Mouse (Mus musculus): ENCODE measurements around the gene 1600014C10Rik. TPM values are rescaled to one million over a fixed set of nuclear protein-coding genes. Genes with fewer than 3 reads are reported as not detected.

1600014C10Rik gene
- 25.0 TPM for polyA plus RNA-seq (2021)

DNA sequence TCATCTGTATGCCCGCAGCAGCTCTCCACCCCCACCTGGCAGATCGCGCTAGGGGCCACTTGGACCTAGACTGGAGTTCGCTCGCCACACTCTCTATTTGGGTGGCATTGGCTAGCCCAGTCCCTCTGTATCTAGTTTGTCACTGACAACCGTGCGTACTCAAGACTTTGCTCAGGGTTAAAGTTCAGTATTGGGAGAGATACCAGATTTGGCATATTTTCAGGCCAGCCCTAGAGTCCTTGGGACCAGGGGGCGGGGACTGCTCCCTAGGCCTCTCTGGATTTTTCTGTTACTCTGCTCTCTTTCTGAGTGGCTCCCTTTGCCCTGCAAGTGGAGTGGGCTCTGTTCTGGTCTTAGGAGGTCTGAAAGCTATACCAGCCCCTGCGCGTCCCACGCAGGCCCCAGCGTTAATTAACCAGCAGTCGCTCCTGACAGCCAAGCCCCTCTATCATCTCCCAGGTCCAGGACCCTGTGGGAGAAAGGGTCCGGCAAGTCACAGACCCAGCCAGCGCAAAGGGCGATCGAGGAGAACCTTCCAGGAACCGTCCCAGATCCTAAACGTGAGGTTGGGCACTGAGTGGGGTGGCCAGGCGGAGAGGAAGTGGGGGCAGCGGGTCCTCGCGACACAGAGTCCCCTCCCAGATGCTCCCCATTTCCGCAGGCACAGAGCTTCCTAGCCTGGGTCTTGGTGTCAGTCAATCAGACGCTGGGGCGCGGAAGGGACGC is at the start of gene 1600014C10Rik:
Gene 1600014C10Rik (plus strand): TSS at position 256 of the 726 bp plus-strand sequence.
- in situ Hi-C loops (cut with MboI; ENCODE audit: low pct_unique_long_range_greater_than_20kb): no loop called here
- CTCF ChIA-PET: interaction anchor here (0.8 to 4.3 kb wide), 21 partner anchors 8 to 88 kb away, joined by 3 to 76 read pairs (median 5); partner anchors contain the start of gene Pop4
- TF ChIP-seq CTCF (IDR thresholded peaks at IDR 0.05): no peak
- POLR2A ChIA-PET: interaction anchor here (1.1 to 1.7 kb wide), 3 partner anchors 18 to 88 kb away, joined by 3 to 7 read pairs (median 4); partner anchors contain the start of gene Pop4
- DNase-seq (ENCODE audit: low read depth, low spot score) (no peak), ATAC-seq (peak; percentile 65)
- H3K27me3 ChIP-seq: no peaks in the 10 kb centered on the region

DNA sequence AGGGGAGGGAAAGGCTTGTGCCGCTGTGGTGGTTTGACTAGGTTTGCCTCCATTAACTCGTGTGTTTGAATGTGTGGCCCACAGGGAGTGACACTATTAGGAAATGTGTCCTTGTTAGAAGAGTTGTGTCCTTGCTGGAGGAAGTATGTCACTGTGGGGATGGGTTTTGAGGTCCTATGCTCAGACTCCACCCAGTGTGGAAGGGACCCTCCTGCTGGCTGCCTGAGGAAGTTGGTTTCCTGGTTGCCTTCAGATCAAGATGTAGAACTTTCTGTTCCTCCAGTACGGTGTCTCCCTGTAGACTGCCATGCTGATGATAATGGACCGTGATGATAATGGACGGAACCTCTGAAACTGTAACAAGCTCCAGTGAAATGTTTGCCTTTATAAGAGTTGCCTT is 48.5 kb upstream of the 1600014C10Rik start:
- CTCF ChIA-PET: no interaction called here
- in situ Hi-C loops (cut with MboI; ENCODE audit: low pct_unique_long_range_greater_than_20kb): loop anchor here (10.0 kb wide), 1 partner anchor 770 kb away; no protein-coding TSS in a partner anchor
- ATAC-seq: no peak
- POLR2A ChIA-PET: no interaction called here
- H3K27me3 ChIP-seq: no peaks in the 10 kb centered on the region
- no peak for TF ChIP-seq CTCF (IDR thresholded peaks at IDR 0.05)
- no peak for DNase-seq (ENCODE audit: low read depth, low spot score)

DNA sequence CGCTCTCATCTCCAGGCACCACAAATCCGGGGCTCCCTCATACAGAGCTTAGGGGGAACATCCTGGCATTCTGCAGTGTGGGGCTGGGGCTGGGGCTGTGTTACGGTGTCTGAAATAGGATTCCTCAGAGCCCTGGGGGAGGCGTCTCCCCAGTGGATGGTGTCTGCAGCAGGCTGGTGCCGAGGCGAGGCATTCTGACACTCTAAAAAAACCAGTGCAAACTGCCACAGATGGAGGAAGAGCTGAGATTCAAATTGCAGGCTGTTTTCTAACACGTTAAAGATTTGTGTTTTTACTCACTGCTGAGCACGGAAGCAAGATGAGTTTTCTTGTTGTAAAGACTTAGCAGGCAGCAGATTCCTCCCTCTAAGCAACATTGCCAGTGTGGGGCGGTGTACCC is 42.7 kb upstream of the 1600014C10Rik start:
- CTCF ChIA-PET: interaction anchor here (1.3 to 1.8 kb wide), 4 partner anchors 16 to 91 kb away, joined by 3 to 4 read pairs (median 4); no protein-coding TSS in a partner anchor
- no peaks in the 10 kb centered on the region for H3K27me3 ChIP-seq
- in situ Hi-C loops (cut with MboI; ENCODE audit: low pct_unique_long_range_greater_than_20kb): loop anchor here (5.0 kb wide), 1 partner anchor 83 kb away; no protein-coding TSS in a partner anchor
- ATAC-seq (no peak), DNase-seq (ENCODE audit: low read depth, low spot score) (no peak)
- POLR2A ChIA-PET: no interaction called here
- no peak for TF ChIP-seq CTCF (IDR thresholded peaks at IDR 0.05)

DNA sequence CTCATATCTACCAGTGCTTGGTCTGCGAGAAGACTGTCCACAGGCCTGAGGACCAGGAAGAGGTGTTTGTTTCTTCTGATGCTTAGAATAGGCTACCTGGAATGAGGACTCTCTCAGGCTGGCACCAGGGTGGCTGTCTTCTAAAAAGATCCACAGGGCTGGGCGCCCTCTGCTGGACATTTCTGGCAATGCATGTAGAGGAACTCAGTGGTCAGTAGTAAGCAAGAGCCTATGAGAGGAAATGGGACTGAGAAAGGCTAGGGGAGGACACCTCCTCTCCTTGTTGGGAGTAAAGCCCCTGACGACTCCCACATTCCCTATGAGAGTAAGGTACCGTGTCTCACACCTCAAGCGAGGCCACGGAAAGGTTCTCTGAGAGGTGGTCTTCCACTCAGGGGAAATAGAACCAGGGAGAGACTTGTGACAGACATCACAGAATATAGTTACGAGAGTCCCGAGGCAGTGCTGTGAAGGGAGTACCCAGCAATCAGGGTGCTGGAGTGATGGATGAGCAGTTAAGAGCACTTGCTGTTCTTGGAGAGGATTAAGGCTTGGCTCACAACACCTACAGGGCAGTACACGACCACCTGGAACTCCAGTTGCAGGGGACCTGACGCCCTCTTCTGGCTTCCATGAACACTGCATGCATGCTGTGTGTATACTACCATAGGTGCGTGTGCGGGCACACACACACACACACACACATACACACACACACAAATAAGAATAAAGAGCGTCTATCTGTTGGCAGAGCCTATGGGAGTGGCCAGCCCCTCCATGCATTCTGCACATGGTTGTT is 41.1 kb upstream of the 1600014C10Rik start:
- TF ChIP-seq CTCF (IDR thresholded peaks at IDR 0.05): peak; percentile 93
- no peaks in the 10 kb centered on the region for H3K27me3 ChIP-seq
- in situ Hi-C loops (cut with MboI; ENCODE audit: low pct_unique_long_range_greater_than_20kb): loop anchor here (5.0 kb wide), 1 partner anchor 85 kb away; no protein-coding TSS in a partner anchor
- POLR2A ChIA-PET: no interaction called here
- ATAC-seq (peak; percentile 91), DNase-seq (ENCODE audit: low read depth, low spot score) (peak; percentile 34)
- CTCF ChIA-PET: interaction anchor here (1.0 to 1.8 kb wide), 6 partner anchors 11 to 93 kb away, joined by 3 to 4 read pairs (median 4); partner anchors contain the start of gene 1600014C10Rik

DNA sequence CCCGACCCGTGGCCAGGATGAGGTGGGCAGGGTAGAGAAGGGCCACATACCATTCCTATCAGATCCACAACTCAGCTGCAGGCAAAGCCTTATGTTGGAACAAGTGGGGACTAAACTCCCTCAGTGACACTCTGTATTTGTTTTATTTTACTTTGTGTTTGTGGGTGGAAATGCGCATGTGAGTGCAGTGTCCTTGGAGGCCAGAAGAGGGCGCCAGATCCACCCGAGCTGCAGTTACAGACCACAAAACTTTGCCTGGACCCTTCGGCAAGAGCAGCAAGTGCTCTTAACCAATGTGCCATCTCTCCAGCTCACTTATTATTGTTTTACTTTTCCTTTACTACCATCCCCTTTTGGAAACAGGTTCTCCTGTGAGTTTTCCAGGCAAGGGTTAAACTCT is 35.5 kb upstream of the 1600014C10Rik start:
- ChIA-PET CTCF (no interaction called here), POLR2A (no interaction called here)
- TF ChIP-seq CTCF (IDR thresholded peaks at IDR 0.05): no peak
- in situ Hi-C loops (cut with MboI; ENCODE audit: low pct_unique_long_range_greater_than_20kb): no loop called here
- DNase-seq (ENCODE audit: low read depth, low spot score): no peak
- ATAC-seq: no peak
- peaks cover 14% of the 10 kb centered on the region for H3K27me3 ChIP-seq

DNA sequence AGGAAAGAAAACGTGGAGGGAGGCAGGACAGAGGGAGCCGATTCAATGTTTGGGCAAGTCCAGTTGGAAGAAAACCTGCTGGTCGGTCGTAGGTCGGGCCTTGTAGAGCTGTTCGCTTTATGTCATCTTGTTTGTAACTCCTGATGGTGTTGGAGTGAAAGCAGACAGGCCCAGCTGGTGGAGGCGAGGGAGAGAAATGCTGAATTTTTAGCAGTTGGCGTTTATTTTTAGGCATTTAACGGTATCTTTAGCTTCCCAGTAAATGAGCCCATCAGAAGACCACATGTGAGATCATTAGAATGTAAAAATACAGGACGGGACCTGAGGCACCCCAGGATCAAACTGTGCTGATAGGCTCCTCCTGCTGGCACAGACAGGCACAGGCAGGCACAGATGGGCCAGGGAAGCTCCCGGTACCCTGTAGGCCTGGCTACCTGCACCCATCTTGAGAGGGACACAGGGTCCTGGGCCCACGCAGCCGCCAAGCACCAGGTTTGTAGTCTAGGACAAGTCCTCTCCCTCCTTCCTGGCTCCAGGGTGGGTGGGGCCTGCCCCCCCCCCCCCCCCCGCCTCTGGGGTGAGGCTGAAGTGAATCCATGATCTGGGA is 31.2 kb upstream of the 1600014C10Rik start:
- in situ Hi-C loops (cut with MboI; ENCODE audit: low pct_unique_long_range_greater_than_20kb): loop anchor here (10.0 kb wide), 1 partner anchor 777 kb away; no protein-coding TSS in a partner anchor
- no peak for TF ChIP-seq CTCF (IDR thresholded peaks at IDR 0.05)
- POLR2A ChIA-PET: no interaction called here
- peaks cover 14% of the 10 kb centered on the region for H3K27me3 ChIP-seq
- ATAC-seq: no peak
- no peak for DNase-seq (ENCODE audit: low read depth, low spot score)
- CTCF ChIA-PET: no interaction called here

DNA sequence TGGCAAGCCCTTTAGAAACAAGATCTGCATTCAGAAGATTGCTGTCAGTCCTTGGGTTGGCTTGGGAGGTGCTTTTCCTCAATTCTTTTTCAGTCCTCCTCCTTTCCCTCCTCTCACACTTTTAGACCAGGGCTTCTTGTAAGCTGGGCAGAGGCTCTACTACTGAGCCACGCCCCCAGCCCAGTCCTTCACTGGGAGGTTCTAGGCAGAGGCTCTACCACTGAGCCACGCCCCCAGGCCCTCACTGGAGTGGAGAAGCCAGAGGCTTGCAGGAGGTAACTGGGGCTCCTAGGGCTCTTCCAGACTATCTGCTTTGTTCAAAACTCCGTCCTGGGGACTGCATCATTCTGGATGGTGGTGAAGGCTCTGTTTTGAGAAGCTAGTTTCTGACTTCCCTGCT is 30.4 kb upstream of the 1600014C10Rik start:
- in situ Hi-C loops (cut with MboI; ENCODE audit: low pct_unique_long_range_greater_than_20kb): loop anchor here (10.0 kb wide), 1 partner anchor 778 kb away; no protein-coding TSS in a partner anchor
- CTCF ChIA-PET: no interaction called here
- POLR2A ChIA-PET: no interaction called here
- H3K27me3 ChIP-seq: peaks cover 14% of the 10 kb centered on the region
- no peak for TF ChIP-seq CTCF (IDR thresholded peaks at IDR 0.05)
- ATAC-seq: no peak
- DNase-seq (ENCODE audit: low read depth, low spot score): no peak

DNA sequence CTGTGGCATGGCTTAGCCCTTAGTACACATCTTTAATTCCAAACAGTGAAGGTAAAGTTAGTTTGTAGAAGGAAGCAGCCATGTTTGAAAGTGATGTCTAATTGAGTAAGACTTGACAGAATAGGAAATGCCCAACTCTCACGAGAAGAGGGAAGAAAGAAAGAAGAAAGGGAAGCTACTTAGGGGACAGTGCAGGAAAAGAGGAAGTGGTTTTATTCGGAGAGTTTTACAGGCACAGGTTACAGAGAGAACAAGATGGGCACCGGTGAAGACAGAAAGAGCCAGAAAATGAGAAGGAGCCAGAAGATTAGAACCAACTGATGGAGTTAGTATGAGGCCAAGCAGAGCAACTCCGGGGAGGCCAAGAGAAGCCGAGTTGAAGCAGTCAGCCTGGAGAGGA is 27.2 kb upstream of the 1600014C10Rik start:
- ATAC-seq (no peak), DNase-seq (ENCODE audit: low read depth, low spot score) (no peak)
- in situ Hi-C loops (cut with MboI; ENCODE audit: low pct_unique_long_range_greater_than_20kb): loop anchor here (10.0 kb wide), 1 partner anchor 781 kb away; no protein-coding TSS in a partner anchor
- CTCF ChIA-PET: interaction anchor here (1.1 to 1.5 kb wide), 2 partner anchors 15 to 82 kb away, joined by 3 to 4 read pairs; no protein-coding TSS in a partner anchor
- POLR2A ChIA-PET: no interaction called here
- peaks cover 5% of the 10 kb centered on the region for H3K27me3 ChIP-seq
- TF ChIP-seq CTCF (IDR thresholded peaks at IDR 0.05): no peak

DNA sequence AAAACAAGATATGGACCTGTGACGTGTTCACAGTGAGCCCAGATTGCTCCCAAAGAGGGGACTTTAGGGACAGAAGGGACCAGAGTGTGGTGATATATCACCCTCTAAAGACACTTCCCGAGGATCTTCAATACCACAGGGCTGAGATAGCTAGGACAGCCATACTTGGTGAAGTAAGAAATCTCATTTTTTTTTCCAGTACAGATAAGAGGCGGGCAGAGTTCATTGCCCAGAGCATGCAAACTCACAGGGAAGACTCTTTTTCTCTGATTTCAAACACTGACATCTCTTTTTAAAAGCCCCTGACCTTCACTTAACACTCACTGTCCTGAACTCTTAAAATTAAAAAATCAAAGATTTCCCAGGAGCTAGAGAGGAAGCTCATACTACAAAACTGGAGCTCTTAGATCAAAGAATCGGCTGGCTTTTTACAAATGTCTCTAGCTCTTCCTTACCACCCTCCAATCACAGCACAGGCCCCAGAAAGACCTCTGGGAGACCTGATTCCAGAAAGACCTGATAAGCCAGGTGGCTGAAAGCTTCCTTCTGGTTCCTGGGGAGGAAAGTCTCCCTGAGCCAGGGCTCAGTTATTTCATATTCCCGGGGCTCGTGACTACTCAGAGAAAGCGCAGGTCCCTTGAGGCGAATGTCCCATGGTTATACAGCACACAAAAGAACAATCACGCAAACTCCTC is 24.1 kb upstream of the 1600014C10Rik start:
- in situ Hi-C loops (cut with MboI; ENCODE audit: low pct_unique_long_range_greater_than_20kb): loop anchor here (10.0 kb wide), 1 partner anchor 784 kb away; no protein-coding TSS in a partner anchor
- H3K27me3 ChIP-seq: no peaks in the 10 kb centered on the region
- ATAC-seq (no peak), DNase-seq (ENCODE audit: low read depth, low spot score) (no peak)
- CTCF ChIA-PET: interaction anchor here (1.5 kb wide), 1 partner anchor 24 kb away, joined by 6 read pairs; the partner anchor contains the start of gene 1600014C10Rik
- POLR2A ChIA-PET: no interaction called here
- TF ChIP-seq CTCF (IDR thresholded peaks at IDR 0.05): no peak

DNA sequence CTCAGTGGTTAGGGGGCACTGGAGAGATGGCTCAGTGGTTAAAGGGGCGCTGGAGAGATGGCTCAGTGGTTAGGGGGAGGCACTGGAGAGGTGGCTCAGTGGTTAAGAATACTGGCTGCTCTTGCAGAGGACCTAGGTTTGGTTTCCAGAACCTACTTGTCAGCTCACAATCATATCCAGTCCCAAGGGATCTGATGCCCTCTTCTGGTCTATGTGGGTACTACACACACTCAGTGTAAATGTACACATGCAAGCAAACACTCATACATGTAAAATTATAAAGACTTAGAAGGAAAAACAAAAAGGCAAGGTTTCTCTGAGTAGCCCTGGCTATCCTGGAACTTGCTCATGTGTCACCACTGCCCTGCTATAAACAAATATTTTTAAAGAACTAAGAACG is 21.6 kb upstream of the 1600014C10Rik start:
- in situ Hi-C loops (cut with MboI; ENCODE audit: low pct_unique_long_range_greater_than_20kb): no loop called here
- POLR2A ChIA-PET: interaction anchor here (0.6 kb wide), 1 partner anchor 105 kb away, joined by 3 read pairs; no protein-coding TSS in a partner anchor

More for the DNA sequence above, 21.6 kb upstream of the 1600014C10Rik start:
- no peak for TF ChIP-seq CTCF (IDR thresholded peaks at IDR 0.05)
- CTCF ChIA-PET: no interaction called here
- no peaks in the 10 kb centered on the region for H3K27me3 ChIP-seq
- DNase-seq (ENCODE audit: low read depth, low spot score) (no peak), ATAC-seq (no peak)
